Mouse (Mus musculus): ENCODE measurements around the gene Copb1.

Gene Copb1

DNA sequence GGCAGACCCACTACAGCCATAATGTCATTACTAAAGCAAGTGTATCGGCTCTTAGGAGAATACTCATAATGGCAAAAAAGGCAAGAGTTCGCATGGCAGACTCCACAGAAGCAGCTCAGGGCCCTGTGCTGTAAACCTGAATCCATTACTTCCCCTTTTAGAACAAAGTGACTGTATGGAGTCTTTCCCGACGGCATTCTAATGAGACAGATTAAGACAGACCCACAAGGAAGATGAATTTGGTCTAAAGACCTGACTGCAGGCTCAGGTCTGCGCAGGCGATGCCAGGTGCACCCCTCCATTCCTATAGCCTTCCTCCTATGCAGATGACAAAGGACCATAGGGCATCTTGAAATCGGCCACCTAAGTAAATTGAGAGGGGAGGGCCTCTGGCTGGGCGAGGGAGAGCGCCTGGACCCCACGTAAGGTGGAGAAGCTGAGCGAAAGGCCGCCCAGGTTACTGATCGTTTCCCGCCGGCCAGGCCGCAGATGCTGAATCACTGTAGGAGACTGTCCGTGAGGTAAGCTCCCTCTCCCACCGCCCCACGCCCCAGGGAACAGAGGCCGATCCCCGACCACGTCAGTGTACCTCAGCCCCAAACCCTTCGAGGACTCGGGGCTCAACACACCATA lies 21.0 kb upstream of the Copb1 start:
- no peaks in the 10 kb centered on the region for H3K27me3 ChIP-seq (ENCODE audit: control insufficient read depth, insufficient read depth, low read length, poor library complexity, severe bottlenecking)
- no peak for DNase-seq (ENCODE audit: low read depth, low spot score)
- peaks cover 7% of the 10 kb centered on the region; the same call in 1 of the 2 replicates for H3K36me3 ChIP-seq (ENCODE audit: control insufficient read depth, insufficient read depth, low read length, poor library complexity, severe bottlenecking)

DNA sequence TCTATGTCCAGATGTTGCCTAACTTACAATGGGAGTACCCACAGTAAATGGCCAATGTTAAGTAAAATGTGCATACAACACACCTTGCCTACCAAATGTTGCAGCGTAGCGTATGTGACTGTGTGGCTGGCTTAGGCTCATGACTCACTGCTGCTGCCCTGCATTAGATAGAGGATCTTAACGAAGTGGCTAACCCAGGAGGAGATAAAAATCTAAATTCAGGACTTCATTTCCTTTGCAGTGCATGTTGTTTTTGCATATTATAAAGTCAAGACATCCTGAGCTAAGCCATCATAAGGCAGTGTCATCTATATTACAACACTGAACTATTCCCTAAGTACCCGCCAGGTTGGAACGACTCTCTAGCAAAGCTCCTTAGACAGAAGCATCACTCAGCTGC lies 13.9 kb upstream of the Copb1 start:
- Histone ChIP-seq H3K36me3 (ENCODE audit: control insufficient read depth, insufficient read depth, low read length, poor library complexity, severe bottlenecking) (0 out of 2 replicates have a peak, but pooled peaks cover 15% of the 10 kb centered on the region), H3K27me3 (ENCODE audit: control insufficient read depth, insufficient read depth, low read length, poor library complexity, severe bottlenecking) (no peaks in the 10 kb centered on the region)
- no peak for DNase-seq (ENCODE audit: low read depth, low spot score)

DNA sequence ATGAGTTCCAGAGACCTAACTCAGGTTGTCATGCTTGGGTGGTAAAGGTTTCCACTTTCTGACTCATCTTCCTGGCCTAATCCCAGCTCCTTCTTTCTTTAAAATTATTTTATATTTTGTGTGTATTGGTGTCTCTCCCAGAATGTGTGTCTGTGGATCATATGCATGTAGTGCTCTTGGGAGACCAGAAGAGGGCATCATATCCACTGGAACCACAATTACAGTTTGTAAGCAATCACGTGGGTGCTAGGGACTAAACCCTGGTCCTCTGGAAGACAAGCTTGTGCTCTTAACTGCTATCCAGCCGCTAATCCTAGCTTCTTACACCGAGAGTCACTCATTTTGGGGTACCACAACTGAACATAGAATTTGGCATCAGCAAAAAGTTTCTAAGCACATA lies 2.8 kb downstream of the Copb1 start:
- Histone ChIP-seq H3K27me3 (ENCODE audit: control insufficient read depth, insufficient read depth, low read length, poor library complexity, severe bottlenecking) (no peaks in the 10 kb centered on the region), H3K36me3 (ENCODE audit: control insufficient read depth, insufficient read depth, low read length, poor library complexity, severe bottlenecking) (peaks cover 16% of the 10 kb centered on the region)
- peak; percentile 13 for DNase-seq (ENCODE audit: low read depth, low spot score)

DNA sequence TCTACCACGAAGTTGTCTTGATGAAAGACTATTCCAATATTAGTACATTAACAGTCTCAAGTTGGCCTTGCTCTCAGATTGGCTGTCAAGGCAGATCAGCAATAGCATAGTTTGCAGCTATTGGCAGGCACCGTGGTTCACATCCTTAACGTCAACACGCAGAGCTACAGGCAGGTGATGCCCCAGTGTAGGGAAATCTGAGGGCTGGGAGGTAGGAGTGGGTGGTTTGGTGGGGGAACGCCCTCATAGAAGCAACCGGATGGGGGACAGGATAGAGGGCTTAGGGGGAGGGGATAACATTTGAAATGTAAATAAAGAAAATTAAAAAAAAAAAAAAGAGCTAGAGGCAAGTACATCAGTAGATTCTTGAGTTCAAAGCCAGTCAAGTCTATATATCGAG lies 20.5 kb downstream of the Copb1 start:
- DNase-seq (ENCODE audit: low read depth, low spot score): no peak
- Histone ChIP-seq H3K27me3 (ENCODE audit: control insufficient read depth, insufficient read depth, low read length, poor library complexity, severe bottlenecking) (no peaks in the 10 kb centered on the region), H3K36me3 (ENCODE audit: control insufficient read depth, insufficient read depth, low read length, poor library complexity, severe bottlenecking) (peaks cover 19% of the 10 kb centered on the region)

DNA sequence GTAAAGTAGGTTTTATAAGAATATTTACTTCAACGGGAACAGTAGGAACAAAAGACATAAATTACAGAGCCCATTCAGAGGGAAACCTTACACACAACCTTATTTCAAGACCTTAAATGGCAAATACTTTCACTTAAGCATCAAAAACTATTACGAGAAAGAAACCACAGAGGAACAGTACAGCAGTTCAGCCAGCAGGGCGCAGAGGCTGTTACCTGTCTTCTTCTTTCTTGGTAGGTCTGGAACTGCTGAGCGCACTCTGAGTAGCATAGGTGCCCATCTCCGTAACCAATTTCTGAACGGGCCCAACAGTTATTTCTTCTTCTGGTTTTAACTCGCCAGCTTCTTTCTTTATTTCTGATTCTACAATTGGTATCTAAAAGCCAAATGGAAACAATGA lies 21.5 kb downstream of the Copb1 start:
- Histone ChIP-seq H3K27me3 (ENCODE audit: control insufficient read depth, insufficient read depth, low read length, poor library complexity, severe bottlenecking) (no peaks in the 10 kb centered on the region), H3K36me3 (ENCODE audit: control insufficient read depth, insufficient read depth, low read length, poor library complexity, severe bottlenecking) (peaks cover 18% of the 10 kb centered on the region)
- DNase-seq (ENCODE audit: low read depth, low spot score): no peak

DNA sequence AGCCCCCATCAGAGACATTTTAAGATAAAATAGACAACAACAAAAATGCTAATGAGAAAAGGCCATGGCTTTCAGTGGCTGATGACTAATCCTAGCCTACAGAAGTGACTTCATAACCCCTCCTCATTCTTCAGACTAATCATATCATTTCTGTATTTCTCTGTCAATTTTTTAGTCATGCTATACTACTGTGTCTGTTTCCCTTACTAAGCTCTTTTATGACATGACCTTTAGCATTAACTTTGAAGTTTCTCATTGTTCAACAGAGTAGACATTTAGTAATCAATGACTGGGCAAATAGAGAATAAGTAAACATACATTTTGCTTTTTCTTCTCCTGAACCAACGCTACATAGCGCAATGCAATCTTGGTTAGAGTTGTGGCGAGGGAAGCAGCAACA lies 22.7 kb downstream of the Copb1 start:
- no peak for DNase-seq (ENCODE audit: low read depth, low spot score)
- H3K27me3 ChIP-seq (ENCODE audit: control insufficient read depth, insufficient read depth, low read length, poor library complexity, severe bottlenecking): no peaks in the 10 kb centered on the region
- H3K36me3 ChIP-seq (ENCODE audit: control insufficient read depth, insufficient read depth, low read length, poor library complexity, severe bottlenecking): peaks cover 15% of the 10 kb centered on the region; the same call in 1 of the 2 replicates

DNA sequence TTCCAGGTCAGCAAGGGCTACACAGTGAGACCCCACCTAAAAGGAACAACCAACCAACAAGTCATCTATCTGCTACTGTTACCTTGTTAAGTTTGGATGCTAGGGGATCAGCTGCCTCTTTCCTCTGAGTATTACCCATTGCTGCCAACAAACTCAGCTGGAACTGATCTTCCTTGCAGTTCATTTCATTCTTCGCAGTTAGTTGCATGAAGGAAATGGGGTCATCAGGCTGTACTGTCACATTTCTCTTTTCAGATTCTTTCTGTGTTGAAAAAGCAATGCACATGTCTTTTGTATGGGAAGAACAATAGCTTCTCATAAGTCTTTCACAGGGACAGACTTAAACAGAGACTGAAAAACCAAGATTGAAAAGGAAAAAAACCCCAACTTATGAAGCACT lies 28.0 kb downstream of the Copb1 start:
- Histone ChIP-seq H3K36me3 (ENCODE audit: control insufficient read depth, insufficient read depth, low read length, poor library complexity, severe bottlenecking) (peaks cover 18% of the 10 kb centered on the region; the same call in 1 of the 2 replicates), H3K27me3 (ENCODE audit: control insufficient read depth, insufficient read depth, low read length, poor library complexity, severe bottlenecking) (no peaks in the 10 kb centered on the region)
- no peak for DNase-seq (ENCODE audit: low read depth, low spot score)

DNA sequence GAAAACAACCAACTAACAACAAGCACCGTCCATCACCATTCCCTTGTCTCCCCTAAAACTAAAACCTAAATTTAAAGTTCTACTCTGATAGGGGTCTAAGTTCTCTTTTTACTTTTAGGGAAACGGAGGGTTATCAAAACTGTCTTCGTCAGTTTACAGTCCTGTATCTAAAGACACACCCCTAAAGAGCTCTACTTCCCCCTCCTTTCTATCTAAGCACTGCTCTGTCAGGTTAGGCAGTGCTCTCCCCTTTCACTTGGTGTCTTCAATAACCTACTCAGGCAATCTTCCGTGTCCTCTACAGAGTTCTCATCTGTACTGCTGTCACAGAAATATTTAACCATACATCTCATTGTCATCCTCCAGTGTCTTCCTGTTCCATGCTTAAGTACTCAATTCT lies 34.1 kb downstream of the Copb1 start:
- Histone ChIP-seq H3K36me3 (ENCODE audit: control insufficient read depth, insufficient read depth, low read length, poor library complexity, severe bottlenecking) (peaks cover 14% of the 10 kb centered on the region), H3K27me3 (ENCODE audit: control insufficient read depth, insufficient read depth, low read length, poor library complexity, severe bottlenecking) (no peaks in the 10 kb centered on the region)
- DNase-seq (ENCODE audit: low read depth, low spot score): no peak

DNA sequence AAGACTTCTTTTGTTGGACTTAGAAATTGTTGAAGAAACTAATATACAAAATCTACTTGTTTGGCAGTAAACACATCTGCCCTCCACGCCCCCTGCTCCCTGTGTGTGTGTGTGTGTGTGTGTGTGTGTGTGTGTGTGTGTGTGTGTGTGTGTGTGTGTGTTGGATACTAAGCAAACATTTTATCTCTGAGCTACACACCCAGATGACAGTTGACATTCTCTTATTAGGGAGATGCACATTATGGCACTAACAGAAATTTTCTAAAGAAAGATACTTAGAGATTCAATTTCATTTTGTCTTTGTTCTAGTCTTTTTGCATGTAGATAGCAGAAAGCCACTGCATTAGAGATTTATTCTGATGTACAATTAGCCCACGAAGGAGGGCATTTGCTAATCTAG lies 37.6 kb downstream of the Copb1 start:
- H3K36me3 ChIP-seq (ENCODE audit: control insufficient read depth, insufficient read depth, low read length, poor library complexity, severe bottlenecking): peaks cover 10% of the 10 kb centered on the region
- DNase-seq (ENCODE audit: low read depth, low spot score): no peak

DNA sequence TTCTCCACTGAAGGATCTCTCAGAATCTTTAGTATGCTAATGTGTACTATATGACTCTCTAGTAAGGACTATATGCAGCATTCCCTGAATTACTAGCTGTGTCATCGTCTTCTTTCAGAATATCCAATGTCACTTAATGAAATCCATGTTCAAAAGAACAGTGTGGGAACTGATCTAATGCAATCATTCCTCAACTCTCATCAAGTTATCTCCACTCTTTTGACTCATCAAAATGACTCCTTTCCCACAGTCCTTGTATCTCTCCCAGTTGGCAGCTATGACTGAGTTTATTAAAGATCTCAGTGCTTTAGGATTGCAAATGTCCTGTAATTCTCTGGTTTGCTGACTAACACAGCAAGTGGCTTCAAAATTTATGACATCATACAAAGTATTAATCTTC lies 40.1 kb downstream of the Copb1 start:
- H3K27me3 ChIP-seq (ENCODE audit: control insufficient read depth, insufficient read depth, low read length, poor library complexity, severe bottlenecking): no peaks in the 10 kb centered on the region
- H3K36me3 ChIP-seq (ENCODE audit: control insufficient read depth, insufficient read depth, low read length, poor library complexity, severe bottlenecking): peaks cover 4% of the 10 kb centered on the region
- no peak for DNase-seq (ENCODE audit: low read depth, low spot score)

More for the DNA sequence above, 37.6 kb downstream of the Copb1 start:
- H3K27me3 ChIP-seq (ENCODE audit: control insufficient read depth, insufficient read depth, low read length, poor library complexity, severe bottlenecking): no peaks in the 10 kb centered on the region

DNA sequence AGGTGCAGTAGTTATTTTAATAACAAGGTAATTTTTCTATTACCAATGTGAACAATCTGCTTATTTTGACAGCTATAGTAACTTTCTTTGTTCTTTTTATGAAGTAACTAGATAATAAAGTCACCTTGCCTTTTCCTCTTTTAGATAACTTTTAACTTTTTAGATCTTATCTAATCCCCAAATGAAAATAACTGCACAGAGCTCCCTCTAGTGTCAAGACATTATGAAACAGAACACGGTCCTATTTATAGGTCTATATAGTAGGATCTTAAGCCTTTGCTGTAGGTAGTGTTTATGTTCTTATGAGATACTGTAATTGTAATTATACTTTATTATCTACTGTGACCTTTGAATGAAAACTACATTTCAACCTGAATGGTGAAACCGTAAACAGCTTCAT lies 41.0 kb downstream of the Copb1 start:
- no peaks in the 10 kb centered on the region for H3K27me3 ChIP-seq (ENCODE audit: control insufficient read depth, insufficient read depth, low read length, poor library complexity, severe bottlenecking)
- peaks cover 3% of the 10 kb centered on the region; the same call in 1 of the 2 replicates for H3K36me3 ChIP-seq (ENCODE audit: control insufficient read depth, insufficient read depth, low read length, poor library complexity, severe bottlenecking)
- peak; percentile 80 for DNase-seq (ENCODE audit: low read depth, low spot score)

DNA sequence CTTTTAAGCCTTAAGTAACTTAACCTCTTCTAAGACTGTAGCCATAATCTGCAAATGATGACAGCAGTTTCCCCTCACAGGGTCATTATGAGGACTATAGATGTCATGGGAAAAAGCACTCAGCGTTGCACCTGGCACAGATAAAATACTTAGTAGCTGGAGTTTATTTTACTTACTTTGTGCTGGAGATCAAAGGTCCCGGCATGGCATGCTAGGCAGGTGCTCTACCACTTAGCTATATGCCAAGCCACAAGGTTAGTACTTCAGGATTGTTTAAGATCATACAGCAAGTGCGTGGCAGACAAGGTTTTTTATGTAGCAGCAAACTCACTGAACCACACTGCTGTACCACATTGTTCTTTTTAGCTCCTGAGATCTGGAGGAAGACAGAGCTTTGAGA lies 43.9 kb downstream of the Copb1 start:
- DNase-seq (ENCODE audit: low read depth, low spot score): no peak
- Histone ChIP-seq H3K36me3 (ENCODE audit: control insufficient read depth, insufficient read depth, low read length, poor library complexity, severe bottlenecking) (0 out of 2 replicates have a peak, but pooled peaks cover 1% of the 10 kb centered on the region), H3K27me3 (ENCODE audit: control insufficient read depth, insufficient read depth, low read length, poor library complexity, severe bottlenecking) (no peaks in the 10 kb centered on the region)

DNA sequence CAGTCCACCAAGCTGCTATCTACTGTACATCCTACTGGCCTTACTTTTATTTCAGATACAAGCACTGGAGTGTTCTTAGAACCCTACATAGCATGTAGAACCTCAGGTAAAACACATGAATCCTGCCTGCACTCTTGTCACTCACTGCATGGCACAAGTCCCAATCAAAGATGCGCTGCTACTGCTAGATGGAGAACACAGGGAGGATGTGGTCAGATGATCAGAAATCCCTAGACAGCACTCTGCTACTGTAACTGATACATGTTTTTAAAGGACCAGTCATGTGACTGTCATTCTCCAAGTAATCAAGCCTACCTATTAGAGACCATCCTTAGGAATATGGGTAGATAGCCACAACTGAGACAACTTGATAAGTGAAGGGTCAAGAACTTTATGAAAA lies 44.7 kb downstream of the Copb1 start:
- no peaks in the 10 kb centered on the region for H3K27me3 ChIP-seq (ENCODE audit: control insufficient read depth, insufficient read depth, low read length, poor library complexity, severe bottlenecking)
- 0 out of 2 replicates have a peak, but pooled peaks cover 1% of the 10 kb centered on the region for H3K36me3 ChIP-seq (ENCODE audit: control insufficient read depth, insufficient read depth, low read length, poor library complexity, severe bottlenecking)
- DNase-seq (ENCODE audit: low read depth, low spot score): no peak

DNA sequence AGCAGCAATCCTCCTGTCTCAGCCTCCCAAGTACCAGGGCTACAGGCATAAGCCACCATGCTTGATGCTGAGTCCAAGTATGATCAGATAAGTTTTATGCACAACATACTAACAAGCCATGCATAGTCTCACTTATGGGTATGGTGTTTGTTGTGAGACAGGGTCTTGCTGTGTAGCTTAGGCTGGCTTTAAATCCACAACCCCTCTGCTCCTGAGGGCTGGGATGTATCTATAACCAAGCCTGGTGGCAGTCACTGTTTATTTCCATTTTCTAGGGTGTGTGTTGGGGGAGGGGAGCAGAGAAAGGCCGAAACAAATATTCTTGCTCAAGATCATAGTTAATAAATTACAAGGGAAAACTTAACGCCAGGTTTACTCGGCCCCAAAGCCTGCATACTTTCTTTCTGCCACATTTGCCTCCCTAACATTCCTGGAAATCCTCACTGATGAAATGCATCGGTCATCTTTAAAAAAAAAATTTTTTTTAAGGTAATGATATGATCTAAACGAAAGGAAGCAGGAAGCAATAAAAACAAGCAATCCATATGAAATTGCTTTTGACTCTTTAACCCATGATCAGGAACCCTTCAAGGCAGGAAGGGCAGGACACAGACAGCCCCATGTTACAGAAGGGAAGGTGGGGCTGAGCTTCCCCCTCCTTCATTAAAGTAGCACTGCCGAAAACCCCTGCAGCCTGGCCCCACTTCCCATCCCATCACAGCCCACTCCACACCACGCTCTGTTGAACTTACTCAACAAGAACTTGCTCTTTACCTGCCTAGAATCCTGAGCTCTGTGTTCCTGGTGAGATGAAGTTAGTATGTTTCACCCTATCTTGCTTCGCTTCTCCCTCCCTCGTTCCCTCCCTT lies 50.8 kb downstream of the Copb1 start:
- no peaks in the 10 kb centered on the region for H3K36me3 ChIP-seq (ENCODE audit: control insufficient read depth, insufficient read depth, low read length, poor library complexity, severe bottlenecking)
- DNase-seq (ENCODE audit: low read depth, low spot score): no peak
- no peaks in the 10 kb centered on the region for H3K27me3 ChIP-seq (ENCODE audit: control insufficient read depth, insufficient read depth, low read length, poor library complexity, severe bottlenecking)

DNA sequence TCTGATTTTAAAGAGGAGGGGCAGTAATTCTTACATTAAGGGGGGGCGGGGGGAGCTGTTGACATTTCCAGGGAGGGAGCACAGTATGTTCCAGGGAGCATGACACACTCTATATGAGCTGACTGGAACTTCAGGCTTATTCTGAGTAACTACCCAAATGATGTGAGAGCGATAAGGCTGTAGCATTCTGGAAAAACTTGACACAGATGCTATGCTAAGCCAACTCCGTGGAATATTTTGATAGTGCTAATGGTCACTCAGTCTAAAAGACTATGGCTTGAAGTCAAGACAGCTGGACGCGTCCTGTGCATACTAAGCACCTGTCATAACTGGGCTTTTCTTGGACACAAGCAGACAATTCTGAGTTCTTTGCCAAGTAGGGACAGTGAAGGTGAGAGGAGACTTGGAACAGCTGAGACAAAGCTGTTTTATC lies 51.5 kb downstream of the Copb1 start:
- no peaks in the 10 kb centered on the region for H3K27me3 ChIP-seq (ENCODE audit: control insufficient read depth, insufficient read depth, low read length, poor library complexity, severe bottlenecking)
- no peaks in the 10 kb centered on the region for H3K36me3 ChIP-seq (ENCODE audit: control insufficient read depth, insufficient read depth, low read length, poor library complexity, severe bottlenecking)
- DNase-seq (ENCODE audit: low read depth, low spot score): no peak
